Mouse (Mus musculus) cerebellum, adult 2 months (tissue): ENCODE measurements around the gene Zdhhc17. TPM values are rescaled to one million over a fixed set of nuclear protein-coding genes. Genes with fewer than 3 reads are reported as not detected.

Experiments used
- DNase-seq, 2 experiments: peaks; one replicate each; pipeline ENCODE4 v3.0.0; 2021
- H3K27ac ChIP-seq: fragments of 200-500 bp; 2 replicates; pipeline ENCODE4 v1.5.1; 2012; ENCODE audit warnings: low read length, control low read depth, inconsistent platforms; ENCODE audit not compliant: insufficient read depth
- H3K27me3 ChIP-seq: fragments of 200-500 bp; 2 replicates; pipeline ENCODE4 v1.6.1; 2012; ENCODE audit warnings: inconsistent platforms, mild to moderate bottlenecking, low read length, moderate library complexity; ENCODE audit not compliant: control insufficient read depth, insufficient read depth
- H3K4me1 ChIP-seq: fragments of 200-500 bp; 2 replicates; pipeline ENCODE4 v1.6.1; 2011; ENCODE audit warnings: low read length; ENCODE audit not compliant: control insufficient read depth, insufficient read depth
- H3K4me3 ChIP-seq: fragments of 200-500 bp; replicated peaks from 2 replicates; pipeline ENCODE3; 2011; ENCODE audit warnings: mild to moderate bottlenecking, low read depth, low read length, control low read depth; ENCODE audit not compliant: insufficient read depth
- CTCF ChIP-seq: fragments of 200-500 bp; IDR thresholded peaks from 2 replicates; pipeline ENCODE4 v1.5.1; 2011; ENCODE audit warnings: low read depth, mild to moderate bottlenecking, control low read depth, low read length, moderate library complexity, borderline replicate concordance; ENCODE audit not compliant: insufficient read depth
- POLR2A ChIP-seq: fragments of 200-500 bp; IDR thresholded peaks from 2 replicates; pipeline ENCODE4 v1.6.1; 2011; ENCODE audit warnings: low read length, control low read depth, borderline replicate concordance; ENCODE audit not compliant: insufficient read depth
- WGBS: fragments of 180-500 bp; shearing (Covaris S2); methylation state at CpG from one replicate; pipeline ENCODE4 v1.1.7; 2018; 5-methylcytosine and 5-hydroxymethylcytosine counted together
- polyA plus RNA-seq: library from polyadenylated mRNA; depleted of rRNA; stranded (reverse); fragments of >200 nt; gene quantifications from 2 replicates; pipeline ENCODE4 v1.2.3, GENCODE M21; 2012; rRNA removed

Gene Zdhhc17
- polyA plus RNA-seq, 1 experiment: 112 TPM

- DNase-seq: no peak
- Histone ChIP-seq H3K4me1 (no peaks in the 10 kb centered on the region), H3K27ac (no peak overlapping the region), H3K4me3 (no peak overlapping the region), H3K27me3 (no peaks in the 10 kb centered on the region)
- WGBS: 71% methylated on average over 13 of the region's 13 CpGs
- TF ChIP-seq POLR2A (no peak), CTCF (no peak)
These were observed 110.0 kb downstream of the Zdhhc17 start for GRCm38 (mm10) chr10:110899744-110900501.

Other genes with a start within 250 kb of the Zdhhc17 start
- gene Csrp2, start 90.4 kb downstream of the Zdhhc17 start, polyA plus RNA-seq: 14.1 and 14.3 TPM in 2 replicates
- gene Osbpl8, start 154.6 kb upstream of the Zdhhc17 start, polyA plus RNA-seq: 18.4 and 19.4 TPM in 2 replicates